Mouse (Mus musculus) activated CD4-positive, CD25-positive, alpha-beta regulatory T cell, adult 9 weeks (primary cell): ENCODE measurements around the gene Rpl22l1. TPM values are rescaled to one million over a fixed set of nuclear protein-coding genes. Genes with fewer than 3 reads are reported as not detected.

Source experiments
- polyA plus RNA-seq: library from polyadenylated mRNA; unstranded; fragments of 100-300 nt; shearing (Covaris generic); gene quantifications from one replicate; pipeline ENCODE4 v1.2.1, GENCODE M21; 2017

The Rpl22l1 gene
- 364 TPM for polyA plus RNA-seq

GRCm38 (mm10) chr3:28805301-28806097, at the start of gene Rpl22l1:
Rpl22l1 (plus strand) TSS chr3:28805436.

GRCm38 (mm10) chr3:28780994-28781393, 24.2 kb upstream of the Rpl22l1 start, which contains the start of gene Eif5a2:
Eif5a2 (plus strand) TSS chr3:28781276.

Other genes with a start within 250 kb of the Rpl22l1 start
- 0.22 TPM for gene Slc2a2, start 107.5 kb upstream of the Rpl22l1 start, polyA plus RNA-seq
- 5.3 TPM for gene Eif5a2, start 24.2 kb upstream of the Rpl22l1 start, polyA plus RNA-seq
- not detected for gene Gm1527, start 87.2 kb downstream of the Rpl22l1 start, polyA plus RNA-seq